Mouse (Mus musculus): ENCODE measurements around the gene Brd9. TPM values are rescaled to one million over a fixed set of nuclear protein-coding genes. Genes with fewer than 3 reads are reported as not detected.

The Brd9 gene
- polyA plus RNA-seq, 1 experiment from 2014 or later, result 38.7 TPM

- Histone ChIP-seq H3K4me1 (no peaks in the 10 kb centered on the region), H3K9me3 (no peaks in the 10 kb centered on the region), H3K27ac (replicated peaks) (no peak overlapping the region), H3K27me3 (replicated peaks) (no peaks in the 10 kb centered on the region), H3K36me3 (peaks cover 98% of the 10 kb centered on the region), H3K4me3 (no peak overlapping the region), H3K9ac (no peak overlapping the region), H3K4me2 (no peak overlapping the region)
- 100% methylated on average over 1 of the region's 1 CpGs for WGBS
- ATAC-seq (ENCODE audit: extremely low read depth, insufficient number of reproducible peaks, low FRiP score, low TSS enrichment), result no peak
These were observed 16.0 kb downstream of the Brd9 start for GRCm38 (mm10) chr13:73953551-73954130.

GRCm38 (mm10) chr13:73954666-73955065 is 17.1 kb downstream of the Brd9 start:
- ATAC-seq (ENCODE audit: extremely low read depth, insufficient number of reproducible peaks, low FRiP score, low TSS enrichment), result no peak
- WGBS, result 80% methylated on average over 6 of the region's 6 CpGs

GRCm38 (mm10) chr13:73955531-73955930 is 17.9 kb downstream of the Brd9 start:
- no peak overlapping the region for H3K27ac ChIP-seq (replicated peaks)
- H3K27me3 ChIP-seq (replicated peaks), result no peaks in the 10 kb centered on the region
- no peaks in the 10 kb centered on the region for H3K4me1 ChIP-seq
- H3K4me2 ChIP-seq, result no peak overlapping the region
- ATAC-seq (ENCODE audit: extremely low read depth, insufficient number of reproducible peaks, low FRiP score, low TSS enrichment), result no peak
- no peaks in the 10 kb centered on the region for H3K9me3 ChIP-seq
- no peak overlapping the region for H3K9ac ChIP-seq
- peaks cover 98% of the 10 kb centered on the region for H3K36me3 ChIP-seq
- no peak overlapping the region for H3K4me3 ChIP-seq
- 81% methylated on average over 5 of the region's 5 CpGs for WGBS

More at GRCm38 (mm10) chr13:73954666-73955065, 17.1 kb downstream of the Brd9 start:
- no peaks in the 10 kb centered on the region for H3K27me3 ChIP-seq (replicated peaks)
- H3K36me3 ChIP-seq, result peaks cover 98% of the 10 kb centered on the region
- H3K9me3 ChIP-seq, result no peaks in the 10 kb centered on the region
- H3K4me2 ChIP-seq, result no peak overlapping the region
- no peaks in the 10 kb centered on the region for H3K4me1 ChIP-seq
- H3K9ac ChIP-seq, result no peak overlapping the region
- H3K4me3 ChIP-seq, result no peak overlapping the region
- H3K27ac ChIP-seq (replicated peaks), result no peak overlapping the region

- H3K9ac ChIP-seq, result no peak overlapping the region
- H3K4me1 ChIP-seq, result no peaks in the 10 kb centered on the region
- peaks cover 70% of the 10 kb centered on the region for H3K36me3 ChIP-seq
- no peak overlapping the region for H3K4me2 ChIP-seq
- WGBS, result 88% methylated on average over 10 of the region's 10 CpGs
- H3K27me3 ChIP-seq (replicated peaks), result no peaks in the 10 kb centered on the region
- H3K4me3 ChIP-seq, result no peak overlapping the region
- ATAC-seq (ENCODE audit: extremely low read depth, insufficient number of reproducible peaks, low FRiP score, low TSS enrichment), result no peak
- no peaks in the 10 kb centered on the region for H3K9me3 ChIP-seq
- no peak overlapping the region for H3K27ac ChIP-seq (replicated peaks)
These were observed 22.6 kb downstream of the Brd9 start for GRCm38 (mm10) chr13:73960117-73960652.

- Histone ChIP-seq H3K9me3 (no peaks in the 10 kb centered on the region), H3K4me3 (no peak overlapping the region), H3K36me3 (peaks cover 60% of the 10 kb centered on the region), H3K4me2 (no peak overlapping the region), H3K27me3 (replicated peaks) (no peaks in the 10 kb centered on the region), H3K9ac (no peak overlapping the region), H3K27ac (replicated peaks) (no peak overlapping the region), H3K4me1 (no peaks in the 10 kb centered on the region)
- ATAC-seq (ENCODE audit: extremely low read depth, insufficient number of reproducible peaks, low FRiP score, low TSS enrichment), result no peak
- WGBS, result 79% methylated on average over 4 of the region's 4 CpGs
These were observed 23.6 kb downstream of the Brd9 start for GRCm38 (mm10) chr13:73961177-73961576.

- H3K4me3 ChIP-seq, result no peak within 1 kb of the TSS
- no peak within 1 kb of the TSS for H3K9ac ChIP-seq
- WGBS, result 88% methylated on average over 5 of the region's 5 CpGs
- H3K27ac ChIP-seq (replicated peaks), result no peak within 1 kb of the TSS
- peaks cover 36% of the 10 kb centered on the region for H3K36me3 ChIP-seq
- no peaks in the 10 kb centered on the region for H3K4me1 ChIP-seq
- H3K9me3 ChIP-seq, result no peaks in the 10 kb centered on the region
- H3K4me2 ChIP-seq, result no peak within 1 kb of the TSS
- H3K27me3 ChIP-seq (replicated peaks), result no peaks in the 10 kb centered on the region
- no peak for ATAC-seq (ENCODE audit: extremely low read depth, insufficient number of reproducible peaks, low FRiP score, low TSS enrichment)
These were observed 25.9 kb downstream of the Brd9 start, which contains the start of gene Zdhhc11 for GRCm38 (mm10) chr13:73963551-73963950. Zdhhc11 (plus strand) TSS chr13:73963851.

GRCm38 (mm10) chr13:73970545-73971448 is 33.2 kb downstream of the Brd9 start:
- peak overlapping the region; percentile 64 for H3K27ac ChIP-seq (replicated peaks)
- H3K4me2 ChIP-seq, result peak overlapping the region; percentile 62
- peak overlapping the region; percentile 24 for H3K4me3 ChIP-seq
- H3K36me3 ChIP-seq, result no peaks in the 10 kb centered on the region
- peak; percentile 58; the same call in 1 of the 2 replicates for ATAC-seq (ENCODE audit: extremely low read depth, insufficient number of reproducible peaks, low FRiP score, low TSS enrichment)
- H3K4me1 ChIP-seq, result peaks cover 13% of the 10 kb centered on the region
- H3K27me3 ChIP-seq (replicated peaks), result no peaks in the 10 kb centered on the region
- 12% methylated on average over 12 of the region's 12 CpGs for WGBS
- no peaks in the 10 kb centered on the region for H3K9me3 ChIP-seq
- H3K9ac ChIP-seq, result peak overlapping the region; percentile 59

- H3K27me3 ChIP-seq (replicated peaks), result no peaks in the 10 kb centered on the region
- 77% methylated on average over 3 of the region's 3 CpGs for WGBS
- no peak overlapping the region for H3K4me3 ChIP-seq
- H3K27ac ChIP-seq (replicated peaks), result no peak overlapping the region
- H3K4me1 ChIP-seq, result peaks cover 13% of the 10 kb centered on the region
- H3K4me2 ChIP-seq, result no peak overlapping the region
- H3K36me3 ChIP-seq, result no peaks in the 10 kb centered on the region
- no peak overlapping the region for H3K9ac ChIP-seq
- no peak for ATAC-seq (ENCODE audit: extremely low read depth, insufficient number of reproducible peaks, low FRiP score, low TSS enrichment)
- no peaks in the 10 kb centered on the region for H3K9me3 ChIP-seq
These were observed 36.9 kb downstream of the Brd9 start for GRCm38 (mm10) chr13:73974523-73974922.

GRCm38 (mm10) chr13:73976935-73977334 is 39.3 kb downstream of the Brd9 start:
- H3K4me3 ChIP-seq, result no peak overlapping the region
- H3K4me1 ChIP-seq, result no peaks in the 10 kb centered on the region
- H3K9me3 ChIP-seq, result no peaks in the 10 kb centered on the region
- H3K27ac ChIP-seq (replicated peaks), result no peak overlapping the region
- no peaks in the 10 kb centered on the region for H3K27me3 ChIP-seq (replicated peaks)
- WGBS, result 83% methylated on average over 5 of the region's 5 CpGs
- H3K9ac ChIP-seq, result no peak overlapping the region
- H3K4me2 ChIP-seq, result no peak overlapping the region
- H3K36me3 ChIP-seq, result no peaks in the 10 kb centered on the region
- ATAC-seq (ENCODE audit: extremely low read depth, insufficient number of reproducible peaks, low FRiP score, low TSS enrichment), result no peak

- ATAC-seq (ENCODE audit: extremely low read depth, insufficient number of reproducible peaks, low FRiP score, low TSS enrichment), result no peak
- no peaks in the 10 kb centered on the region for H3K9me3 ChIP-seq
- WGBS, result 70% methylated on average over 5 of the region's 5 CpGs
- H3K4me1 ChIP-seq, result peaks cover 11% of the 10 kb centered on the region
- H3K36me3 ChIP-seq, result no peaks in the 10 kb centered on the region
- H3K27me3 ChIP-seq (replicated peaks), result no peaks in the 10 kb centered on the region
- no peak overlapping the region for H3K9ac ChIP-seq
- H3K27ac ChIP-seq (replicated peaks), result no peak overlapping the region
- no peak overlapping the region for H3K4me2 ChIP-seq
- H3K4me3 ChIP-seq, result no peak overlapping the region
These were observed 52.7 kb downstream of the Brd9 start for GRCm38 (mm10) chr13:73990325-73990724.

GRCm38 (mm10) chr13:73990761-73991160 is 53.1 kb downstream of the Brd9 start:
- peaks cover 11% of the 10 kb centered on the region for H3K4me1 ChIP-seq
- no peaks in the 10 kb centered on the region for H3K27me3 ChIP-seq (replicated peaks)
- no peaks in the 10 kb centered on the region for H3K9me3 ChIP-seq
- no peak for ATAC-seq (ENCODE audit: extremely low read depth, insufficient number of reproducible peaks, low FRiP score, low TSS enrichment)
- H3K4me2 ChIP-seq, result no peak overlapping the region
- WGBS, result 12% methylated on average over 2 of the region's 2 CpGs
- H3K9ac ChIP-seq, result no peak overlapping the region
- no peak overlapping the region for H3K27ac ChIP-seq (replicated peaks)
- H3K4me3 ChIP-seq, result no peak overlapping the region
- no peaks in the 10 kb centered on the region for H3K36me3 ChIP-seq
